Mouse (Mus musculus) T-cell, adult 2 months (primary cell): Measurements from ENCODE around the gene Fam72a.
A peak's percentile ranks its signal among the peaks of the same experiment; 100 is the strongest.

ENCODE experiments used
- DNase-seq: peaks from one replicate; pipeline ENCODE4 v3.0.0; 2022; ENCODE audit warnings: low spot score

Gene Fam72a

DNA sequence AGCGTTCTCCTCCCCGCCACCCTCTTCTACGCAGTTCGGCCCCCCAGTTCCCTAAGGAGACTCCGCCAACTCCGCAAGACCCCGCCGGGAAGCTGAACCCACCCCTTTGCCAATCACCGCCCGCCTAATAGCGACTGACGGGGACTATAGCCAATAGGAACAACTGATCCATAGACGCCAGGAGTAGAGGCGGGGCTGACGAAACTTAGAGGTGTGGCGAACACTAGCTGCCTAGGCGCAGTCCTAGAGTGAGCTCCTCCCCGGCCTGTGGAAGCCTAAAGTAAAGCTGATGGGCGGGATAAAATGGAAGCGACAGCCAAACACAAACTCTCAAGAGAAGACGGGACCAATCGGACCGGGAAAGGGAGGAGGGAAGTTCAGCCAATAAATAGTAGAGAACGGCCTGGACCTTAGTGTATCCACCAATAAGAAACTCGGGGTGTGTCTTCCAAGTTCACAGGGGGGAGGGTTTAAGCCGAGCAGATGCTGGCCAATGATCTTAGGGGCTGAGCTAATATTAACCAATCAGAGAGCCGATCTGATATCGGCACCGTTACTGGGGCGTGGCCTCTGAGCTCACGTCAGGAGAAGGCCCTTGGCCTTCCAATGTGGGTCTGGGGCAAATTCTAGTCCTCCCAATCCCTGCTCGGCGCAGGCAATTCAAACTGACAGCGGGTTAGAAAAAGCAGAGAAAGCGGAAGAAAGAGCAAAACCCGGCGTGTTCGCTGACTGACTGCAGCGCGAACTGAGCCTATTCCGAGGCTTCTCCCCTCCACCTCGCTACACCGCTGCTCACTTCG is at the start of gene Fam72a, which contains the start of gene Srgap2:
Gene Fam72a (plus strand): TSS at position 623 of the 800 bp plus-strand sequence.
Gene Srgap2 (minus strand): TSS at position 72 of the 800 bp plus-strand sequence.
- peak; percentile 98 for DNase-seq

DNA sequence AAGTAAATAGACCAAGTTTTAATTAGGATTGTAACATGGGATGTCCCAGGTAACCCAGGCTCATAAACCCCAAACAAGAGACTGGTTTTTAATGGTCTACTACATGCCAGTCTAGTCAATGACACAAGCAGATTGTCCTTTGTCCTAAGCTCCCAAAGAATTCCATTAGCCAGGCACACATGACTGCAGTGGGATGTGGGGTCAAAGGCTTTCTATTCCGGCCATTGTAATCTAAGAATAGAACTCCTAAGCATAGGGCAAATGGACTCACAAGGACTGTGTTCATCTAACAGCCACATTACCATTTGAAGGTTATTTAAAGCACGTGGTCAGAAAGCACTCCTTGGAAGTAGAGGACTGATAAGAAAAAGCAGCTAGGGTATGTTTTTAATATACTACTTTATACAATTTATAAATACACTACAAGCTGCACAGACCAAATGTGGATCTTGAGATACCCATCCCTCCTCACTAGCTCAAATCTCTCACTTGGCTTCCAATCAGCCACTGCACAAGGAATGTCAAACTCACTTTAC is 48.9 kb upstream of the Fam72a start:
- no peak for DNase-seq

DNA sequence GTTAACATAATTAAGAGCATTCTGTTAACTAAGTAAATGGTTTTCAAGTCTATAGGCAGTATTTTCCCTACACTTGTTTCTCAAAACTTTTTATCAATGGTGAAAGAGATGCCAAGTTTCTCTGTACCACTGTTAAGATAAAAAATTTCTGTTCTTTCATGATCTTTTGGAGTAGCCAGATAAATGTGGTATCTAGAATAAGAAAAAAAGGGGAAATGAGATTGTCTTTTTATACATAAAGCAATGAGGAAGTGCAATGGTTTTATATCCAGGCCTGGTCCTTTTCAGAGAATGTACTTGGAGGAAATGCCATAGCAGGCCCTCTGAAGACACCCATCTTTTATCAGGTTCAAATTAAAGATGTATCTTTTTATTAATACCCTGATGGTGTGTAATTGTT is 46.3 kb upstream of the Fam72a start:
- no peak for DNase-seq

DNA sequence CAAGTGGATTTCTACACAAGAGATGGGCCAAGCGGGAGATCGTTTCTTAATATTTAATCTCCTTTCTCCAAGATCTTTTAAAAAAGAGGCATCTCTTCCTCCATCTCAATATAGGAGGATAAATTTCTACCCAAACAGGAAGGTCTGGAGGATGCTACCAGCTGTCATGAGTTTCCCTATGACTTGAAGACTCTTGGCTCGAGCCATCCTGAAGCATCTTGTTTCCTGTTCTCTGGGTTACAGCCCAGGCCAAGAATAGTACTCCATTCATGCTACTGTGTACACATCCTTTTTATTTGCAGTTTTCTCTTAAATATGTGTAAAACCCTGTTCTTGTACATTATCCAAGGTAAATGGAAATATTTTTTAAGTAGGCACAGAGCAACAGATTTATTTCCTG is 45.5 kb upstream of the Fam72a start:
- DNase-seq, result no peak

DNA sequence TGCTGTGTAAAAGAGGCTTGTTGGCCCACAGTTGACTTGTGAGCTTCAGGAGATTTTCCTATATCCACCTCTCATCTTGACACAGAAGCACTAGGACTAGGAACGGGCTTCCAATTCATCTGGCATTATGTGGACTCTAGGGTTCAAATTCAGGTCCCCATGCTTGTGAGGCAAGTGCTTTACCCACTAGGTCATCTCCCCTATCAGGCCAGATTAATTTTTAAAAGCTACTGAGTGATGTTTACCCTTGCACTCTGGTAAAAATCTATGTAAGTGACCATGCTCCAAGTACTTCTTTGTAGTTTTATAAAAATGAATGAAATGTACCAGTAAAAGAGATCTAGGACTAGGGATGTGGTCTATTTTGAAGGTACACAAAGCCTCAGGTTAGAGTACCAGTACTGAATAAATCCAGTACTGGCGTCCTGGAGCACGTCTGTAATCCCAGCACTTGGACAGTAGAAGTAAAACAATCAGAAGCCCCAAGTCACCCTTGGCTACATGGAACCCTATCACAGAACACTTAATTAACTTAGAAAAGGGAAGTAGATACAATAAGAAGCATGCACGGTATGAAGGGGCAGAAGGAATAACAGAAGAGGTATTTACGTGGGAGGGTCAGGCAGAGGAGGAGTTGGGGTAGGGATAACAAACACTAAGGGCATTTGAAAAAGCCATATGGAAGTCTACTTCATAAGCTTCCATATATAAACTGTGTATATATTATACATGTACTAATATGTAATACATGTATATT is 41.4 kb upstream of the Fam72a start:
- DNase-seq, result no peak

DNA sequence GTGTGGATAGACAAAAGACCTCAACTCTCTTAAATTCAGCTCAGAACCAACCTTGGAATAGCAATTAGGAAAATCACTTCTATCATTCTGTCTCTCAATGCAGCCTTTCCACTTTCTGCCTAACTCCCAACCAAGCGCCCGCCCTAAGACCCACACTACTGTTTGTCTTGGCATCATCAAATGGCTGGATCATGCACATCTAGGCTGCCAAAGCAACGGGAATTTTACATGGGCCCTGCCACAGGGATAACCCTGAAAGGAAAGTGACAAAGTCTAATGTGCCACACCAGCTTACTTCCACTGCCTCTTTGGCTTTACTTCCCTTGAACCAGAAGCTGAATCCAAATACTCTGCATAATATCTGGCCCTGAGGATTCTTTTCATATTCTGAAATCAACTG is 38.4 kb upstream of the Fam72a start:
- no peak for DNase-seq

DNA sequence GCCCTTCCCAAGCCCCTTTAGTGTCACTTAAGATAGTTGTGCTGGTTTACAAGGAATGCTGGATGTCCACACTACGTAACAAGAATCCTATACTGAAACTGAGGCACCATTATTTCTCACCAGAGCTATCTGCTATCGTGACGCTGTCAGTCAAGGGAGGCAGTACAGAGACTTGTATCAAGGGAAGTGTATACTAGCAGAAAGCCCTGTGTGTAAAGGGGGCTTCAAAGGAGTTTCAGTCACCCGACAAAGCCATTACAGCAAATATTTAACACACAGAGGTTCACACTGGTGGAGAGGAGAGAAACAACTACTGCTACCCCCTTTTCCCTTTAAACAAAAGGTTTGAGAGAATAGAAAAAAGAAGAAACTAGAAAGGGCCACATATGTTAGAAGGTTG is 36.1 kb upstream of the Fam72a start:
- DNase-seq, result no peak

DNA sequence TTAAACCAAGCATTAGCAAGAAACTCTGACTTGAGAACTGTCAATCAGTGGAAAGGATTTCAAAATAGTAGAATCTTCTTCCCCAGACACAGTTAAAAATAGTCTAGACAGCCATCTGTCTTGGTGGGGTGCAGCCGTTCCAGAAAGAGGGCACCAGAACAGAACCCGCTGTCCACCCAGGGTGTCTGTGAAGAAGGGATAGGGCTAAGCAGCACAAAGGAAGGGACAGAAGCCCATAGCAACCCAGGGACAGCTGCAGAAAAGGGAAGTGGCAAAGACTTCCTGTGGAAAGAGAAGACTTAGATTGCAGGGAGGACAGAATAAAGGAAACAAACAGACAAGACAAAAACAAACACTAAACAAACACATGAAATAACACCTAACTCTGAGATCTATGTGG is 35.3 kb upstream of the Fam72a start:
- peak; percentile 11 for DNase-seq

DNA sequence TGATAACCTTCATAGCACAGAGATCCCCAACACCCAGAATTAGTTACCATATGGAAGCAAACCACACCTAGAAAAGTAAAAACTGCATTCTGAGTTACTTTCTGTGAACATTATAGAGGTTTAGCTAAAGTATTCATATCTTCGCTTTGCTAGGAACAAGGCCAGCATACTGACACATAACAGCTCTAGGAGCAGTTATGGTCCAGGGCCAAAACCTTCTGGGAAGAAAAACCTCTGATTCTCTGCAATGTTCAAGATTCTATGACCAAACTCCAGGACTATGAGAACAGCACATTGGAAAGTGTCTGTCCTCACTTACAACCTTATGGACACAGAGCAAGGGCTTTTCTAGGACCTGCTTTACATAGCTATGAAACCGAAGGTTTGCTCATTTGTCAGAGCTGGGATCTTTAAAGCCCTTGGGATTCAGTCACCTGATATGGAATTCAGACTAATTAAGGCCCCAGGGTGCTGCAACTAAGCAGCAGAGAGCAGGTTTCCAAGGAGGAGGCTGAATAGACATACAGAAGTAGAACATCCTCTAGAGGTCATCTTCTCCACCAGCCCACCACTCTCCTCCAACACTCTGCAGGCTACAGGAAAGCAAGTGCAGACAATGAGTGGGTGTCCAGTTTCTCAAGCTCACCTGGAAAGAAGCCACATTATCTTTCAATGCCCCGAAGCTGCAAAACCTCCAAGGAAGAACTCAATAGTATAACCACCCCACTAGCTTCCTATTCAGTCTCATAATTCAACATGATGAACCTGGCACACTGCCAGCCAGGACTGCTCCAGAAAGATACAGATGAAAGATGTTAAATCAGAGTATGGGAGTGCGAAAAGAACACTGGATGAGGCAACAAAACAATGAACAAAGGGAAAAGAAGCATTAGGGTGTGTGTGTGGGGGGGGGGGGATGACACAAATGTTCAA is 33.5 kb upstream of the Fam72a start:
- DNase-seq, result no peak

DNA sequence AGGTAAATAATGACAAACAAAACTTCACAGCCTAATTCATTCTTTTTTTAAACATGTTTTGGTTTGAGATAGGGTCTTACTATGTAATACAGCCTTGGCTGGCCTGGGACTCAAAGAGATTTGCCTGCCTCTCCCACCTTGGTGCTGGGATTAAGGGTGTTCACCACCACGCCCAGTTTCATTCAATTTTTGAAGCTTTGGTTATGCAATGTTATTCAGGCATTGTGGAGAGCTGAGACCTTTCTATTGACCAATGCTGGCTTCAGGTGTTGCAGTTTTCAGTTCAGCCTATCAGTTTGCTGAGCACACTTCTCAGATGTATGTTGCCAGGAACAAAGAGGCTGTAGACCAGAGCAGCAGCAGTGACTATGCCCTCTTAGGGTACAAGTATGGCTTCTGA is 29.5 kb upstream of the Fam72a start:
- DNase-seq, result no peak

DNA sequence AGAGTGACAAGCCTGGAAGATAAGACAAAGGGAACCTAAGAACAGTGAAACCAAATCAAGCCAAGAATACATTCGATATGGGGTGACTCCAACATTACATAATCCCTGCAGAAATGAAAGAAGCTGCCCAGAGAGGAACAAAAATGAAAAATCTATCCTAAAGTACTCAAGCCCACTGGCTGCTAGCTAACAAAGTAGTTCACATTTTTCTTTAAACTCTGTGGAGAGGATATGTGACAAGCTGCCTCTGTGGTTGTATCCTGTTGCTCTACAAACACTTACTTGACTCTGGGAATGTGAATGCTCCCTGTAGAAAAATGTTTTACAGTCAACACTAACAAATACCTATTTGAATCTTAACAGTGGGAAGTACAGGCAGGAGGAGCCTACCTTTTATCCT is 26.0 kb upstream of the Fam72a start:
- no peak for DNase-seq

DNA sequence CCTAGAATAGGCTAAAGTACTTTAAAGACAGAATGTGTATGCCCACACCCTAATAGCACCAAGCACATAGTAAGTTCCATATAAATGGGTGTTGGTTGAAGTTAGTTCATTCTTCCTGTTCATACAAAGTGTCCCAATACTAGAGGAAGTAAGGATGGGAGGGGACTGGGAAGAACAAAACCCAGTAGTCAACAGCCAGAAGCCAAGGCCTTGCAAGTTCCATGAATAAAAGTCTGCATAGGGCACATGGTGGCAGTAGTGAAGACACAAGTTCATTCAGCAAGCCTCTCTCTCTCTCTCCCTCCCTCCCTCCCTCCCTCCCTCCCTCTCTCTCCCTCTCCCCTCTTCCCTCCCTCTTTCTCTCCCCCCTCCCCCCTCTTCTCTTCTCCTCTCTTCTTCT is 16.6 kb upstream of the Fam72a start:
- DNase-seq, result no peak

DNA sequence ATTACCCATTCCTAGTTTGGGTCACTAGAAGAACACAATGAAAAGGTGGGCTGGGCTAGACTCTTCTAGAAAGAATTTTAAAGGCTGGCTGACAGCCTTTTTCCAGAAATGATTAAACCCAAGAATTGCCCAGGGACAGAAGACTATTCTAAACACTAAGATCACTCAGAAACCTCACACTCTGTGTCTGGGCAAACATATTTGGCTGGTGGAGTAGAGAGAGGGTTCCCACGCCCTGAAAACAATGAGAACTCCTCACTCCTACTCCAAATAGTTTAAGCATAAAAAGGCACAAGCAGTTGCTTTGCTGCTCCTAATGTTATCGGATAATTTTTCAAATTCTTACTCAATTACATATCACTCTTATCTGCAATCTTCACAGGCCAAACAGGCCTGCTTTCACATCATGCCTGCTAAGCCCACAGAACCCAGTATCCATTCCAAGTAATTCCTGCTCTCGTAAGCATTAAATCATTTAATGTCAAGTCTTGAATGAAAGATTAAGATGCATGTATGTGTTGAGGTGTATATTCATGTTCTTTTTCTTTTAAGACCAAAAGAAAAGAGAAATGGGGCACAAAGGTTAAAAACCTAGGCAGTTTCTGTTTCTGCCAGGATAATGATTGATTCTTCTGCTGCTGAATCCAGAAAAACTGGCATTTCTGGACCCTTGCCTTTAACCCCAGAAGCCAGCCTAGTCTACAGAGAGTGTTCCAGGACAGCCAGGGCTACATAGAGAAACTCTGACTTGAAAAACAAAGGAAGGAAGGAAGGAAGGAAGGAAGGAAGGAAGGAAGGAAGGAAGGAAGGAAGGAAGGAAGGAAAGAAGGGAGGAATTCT is 15.8 kb upstream of the Fam72a start:
- no peak for DNase-seq

DNA sequence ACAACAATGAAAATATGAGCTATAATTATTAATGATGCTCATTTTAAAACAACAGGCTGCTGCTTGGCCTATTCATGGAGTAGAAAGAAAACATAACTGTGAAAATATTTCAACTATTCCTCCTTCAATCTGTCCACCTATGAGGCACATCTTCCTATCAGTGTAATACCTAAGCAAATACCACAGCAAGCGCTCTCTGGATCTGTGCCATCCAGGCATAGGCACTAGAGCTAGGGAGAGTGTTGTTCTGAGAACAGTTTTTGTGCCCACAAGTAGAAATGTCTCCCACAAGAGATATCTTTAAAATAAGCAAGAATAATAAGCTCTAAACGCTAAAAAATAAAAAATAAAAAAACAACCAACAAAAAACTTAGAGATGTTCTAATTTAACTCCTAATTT is 14.6 kb upstream of the Fam72a start:
- DNase-seq, result no peak

DNA sequence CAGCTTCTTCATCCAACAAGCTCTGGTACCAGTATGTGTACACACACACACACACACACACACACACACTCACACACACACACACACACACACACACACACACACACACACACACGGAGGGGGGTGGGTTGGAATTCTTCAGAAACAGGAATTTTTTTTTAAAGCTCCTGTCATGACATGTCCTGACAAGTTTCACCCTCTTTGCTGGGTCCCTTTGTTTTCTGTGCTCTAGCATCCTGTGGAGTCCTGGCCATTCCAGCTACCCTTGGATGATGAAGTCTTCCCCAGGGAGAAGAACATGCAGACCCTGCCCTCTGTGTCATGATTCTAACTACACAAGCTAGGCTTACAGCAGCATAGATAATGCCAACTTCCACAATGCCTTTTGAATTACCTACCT is 13.5 kb upstream of the Fam72a start:
- no peak for DNase-seq

DNA sequence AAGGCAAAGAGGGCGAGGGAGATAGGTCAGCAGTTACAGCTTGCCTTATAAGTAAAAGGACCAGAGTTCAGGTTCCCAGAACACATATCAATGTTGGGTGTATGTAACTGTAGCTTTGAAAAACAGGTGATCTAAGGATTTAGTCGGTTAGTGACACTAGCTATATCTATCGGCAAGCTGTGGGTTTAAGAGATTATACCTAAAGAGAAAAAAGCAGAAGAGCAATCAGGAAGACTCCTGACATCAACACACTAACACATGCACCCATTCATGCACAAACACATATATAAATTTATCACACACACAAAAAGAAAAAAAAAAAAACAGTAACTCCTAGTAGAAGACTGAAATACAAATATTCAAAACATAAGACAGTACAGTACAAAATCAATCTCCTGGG is 11.1 kb upstream of the Fam72a start:
- DNase-seq, result no peak

DNA sequence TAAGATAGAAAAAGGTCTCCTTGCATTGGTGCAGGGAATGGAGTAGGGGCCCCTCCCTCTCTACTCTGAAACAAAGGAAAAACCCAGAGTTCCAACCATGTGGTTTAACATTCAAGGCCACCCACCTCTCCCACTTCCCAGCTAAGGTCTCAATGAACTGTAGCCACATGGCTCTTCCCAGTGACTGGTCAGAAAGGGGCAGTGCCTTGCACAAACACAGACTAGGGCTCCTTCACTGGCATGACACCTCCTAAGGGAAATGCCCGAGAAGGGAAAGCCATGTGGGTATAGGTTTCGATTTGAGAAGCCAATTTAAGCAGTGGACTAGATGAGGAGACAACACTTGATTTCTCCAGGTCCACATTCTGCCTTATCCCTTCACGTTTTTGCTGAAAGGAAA is 3.9 kb upstream of the Fam72a start:
- DNase-seq, result no peak

DNA sequence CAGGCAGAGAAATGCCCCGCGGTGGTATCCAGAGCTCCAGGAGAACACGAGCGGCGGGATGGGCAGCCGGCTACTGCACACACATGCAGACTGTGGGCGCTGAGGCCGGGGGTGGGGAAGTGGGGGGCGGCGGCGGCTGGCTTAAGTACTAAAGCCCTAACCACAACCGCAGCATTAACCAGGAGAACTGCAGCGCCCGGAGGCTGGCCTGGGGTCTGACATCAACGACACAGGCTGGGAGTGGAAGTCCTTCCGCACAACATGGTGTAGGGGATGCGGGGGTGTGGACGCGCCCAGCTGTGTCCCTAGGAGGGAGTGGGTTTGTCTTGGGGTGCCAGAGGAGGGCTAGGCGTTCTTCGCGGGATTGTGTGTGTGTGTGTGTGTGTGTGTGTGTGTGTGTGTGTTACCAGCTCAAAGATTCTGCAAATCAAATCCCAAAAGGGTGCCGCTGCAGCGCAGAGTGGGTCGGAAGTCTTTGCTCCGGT is 2.6 kb upstream of the Fam72a start:
- peak; percentile 30 for DNase-seq

DNA sequence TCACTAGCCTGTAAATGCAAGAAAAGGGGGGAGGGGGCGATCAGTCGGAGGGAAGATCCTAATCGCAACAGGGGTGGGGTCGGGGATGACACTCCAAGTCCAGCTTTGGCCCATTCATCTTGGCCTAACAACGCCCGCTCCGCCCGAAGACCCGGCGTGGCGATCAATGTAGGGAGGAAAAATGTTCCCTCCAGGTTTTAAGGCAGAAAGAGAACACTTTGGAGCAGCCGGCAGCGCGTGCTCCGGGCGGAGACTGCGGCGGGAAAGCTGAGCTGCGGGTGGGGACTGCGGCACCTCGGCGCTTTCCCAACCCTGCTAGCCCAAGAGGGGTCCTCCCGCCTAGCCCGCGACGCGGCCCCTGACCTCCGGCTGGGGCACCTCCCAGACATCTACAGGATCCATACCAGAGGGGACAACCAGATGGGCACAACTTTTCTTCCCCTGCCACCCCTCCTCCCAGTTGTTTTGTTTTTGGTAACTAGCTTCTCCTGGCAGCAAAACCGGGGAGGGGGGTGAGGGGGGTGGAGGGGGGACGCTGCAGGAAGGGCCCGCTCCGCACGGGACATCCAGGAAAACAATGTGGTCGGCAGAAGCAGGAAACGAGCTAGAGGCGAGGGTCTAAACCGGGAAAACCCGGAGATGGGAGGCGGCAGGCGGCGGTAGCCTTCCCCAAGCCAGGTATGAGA is 2.0 kb upstream of the Fam72a start:
- peak; percentile 15 for DNase-seq
